Mouse (Mus musculus) embryonic facial prominence, embryonic 10.5 days (tissue): Measurements from ENCODE around the gene Catsper3. TPM values are rescaled to one million over a fixed set of nuclear protein-coding genes. Genes with fewer than 3 reads are reported as not detected.

ENCODE experiments used
- DNase-seq: peaks from one replicate; pipeline ENCODE4 v3.0.0-alpha.2; 2017; ENCODE audit warnings: low spot score
- H3K27ac ChIP-seq: fragments of 300-500 bp; sonication (generic); replicated peaks from 2 replicates; pipeline ENCODE4 v1.5.1; 2016; ENCODE audit warnings: mild to moderate bottlenecking
- H3K27me3 ChIP-seq: fragments of 300-500 bp; sonication (generic); replicated peaks from 2 replicates; pipeline ENCODE4 v1.6.1; 2016; ENCODE audit warnings: low read depth, mild to moderate bottlenecking; ENCODE audit not compliant: poor library complexity, severe bottlenecking
- H3K36me3 ChIP-seq: fragments of 300-500 bp; sonication (generic); replicated peaks from 2 replicates; pipeline ENCODE4 v1.6.1; 2016; ENCODE audit warnings: mild to moderate bottlenecking, moderate library complexity
- H3K4me1 ChIP-seq: fragments of 300-500 bp; sonication (generic); 2 replicates; pipeline ENCODE4 v1.6.1; 2016
- H3K4me3 ChIP-seq: fragments of 300-500 bp; sonication (generic); 2 replicates; pipeline ENCODE4 v1.5.1; 2016; ENCODE audit warnings: mild to moderate bottlenecking, moderate library complexity
- H3K9me3 ChIP-seq: fragments of 300-500 bp; sonication (generic); 2 replicates; pipeline ENCODE4 v1.6.1; 2016; ENCODE audit warnings: mild to moderate bottlenecking
- WGBS: fragments of 180-500 bp; shearing (Covaris S2); methylation state at CpG from one replicate; pipeline ENCODE4 v1.1.7; 2016; 5-methylcytosine and 5-hydroxymethylcytosine counted together
- polyA plus RNA-seq: library from polyadenylated mRNA; unstranded; fragments of >200 nt; fragmentation: Nextera tagmentation; extraction: Ambion mirVana; gene quantifications from 2 replicates; pipeline ENCODE4 v1.2.1, GENCODE M21; 2016

The Catsper3 gene
- polyA plus RNA-seq, 1 experiment from 2014 or later: not detected

- H3K36me3 ChIP-seq: no peaks in the 10 kb centered on the region
- H3K4me3 ChIP-seq: no peak overlapping the region
- no peak overlapping the region for H3K27ac ChIP-seq
- no peaks in the 10 kb centered on the region for H3K27me3 ChIP-seq
- H3K9me3 ChIP-seq: no peaks in the 10 kb centered on the region
- no peak for DNase-seq
- no peaks in the 10 kb centered on the region; the same call in 1 of the 2 replicates for H3K4me1 ChIP-seq
- 69% methylated on average over 7 of the region's 7 CpGs for WGBS
Measured at GRCm38 (mm10) chr13:55809041-55809623, 24.8 kb downstream of the Catsper3 start.

GRCm38 (mm10) chr13:55809707-55810106, 25.3 kb downstream of the Catsper3 start:
- Histone ChIP-seq H3K4me3 (no peak overlapping the region), H3K27ac (no peak overlapping the region), H3K27me3 (no peaks in the 10 kb centered on the region), H3K36me3 (no peaks in the 10 kb centered on the region), H3K4me1 (no peaks in the 10 kb centered on the region; the same call in 1 of the 2 replicates), H3K9me3 (no peaks in the 10 kb centered on the region)
- 94% methylated on average over 10 of the region's 10 CpGs for WGBS
- no peak for DNase-seq

- WGBS: 77% methylated on average over 5 of the region's 5 CpGs
- no peaks in the 10 kb centered on the region for H3K9me3 ChIP-seq
- DNase-seq: no peak
- no peaks in the 10 kb centered on the region for H3K27me3 ChIP-seq
- no peak overlapping the region for H3K27ac ChIP-seq
- peaks cover 1% of the 10 kb centered on the region; the same call in 1 of the 2 replicates for H3K4me1 ChIP-seq
- no peak overlapping the region for H3K4me3 ChIP-seq
- H3K36me3 ChIP-seq: no peaks in the 10 kb centered on the region
Measured at GRCm38 (mm10) chr13:55810947-55811346, 26.6 kb downstream of the Catsper3 start.

GRCm38 (mm10) chr13:55813490-55814016, 29.2 kb downstream of the Catsper3 start:
- 68% methylated on average over 5 of the region's 5 CpGs for WGBS
- Histone ChIP-seq H3K4me3 (no peak overlapping the region), H3K27ac (peak overlapping the region; percentile 11; the same call in 1 of the 2 replicates), H3K36me3 (no peaks in the 10 kb centered on the region), H3K9me3 (no peaks in the 10 kb centered on the region), H3K27me3 (peaks cover 16% of the 10 kb centered on the region), H3K4me1 (peaks cover 13% of the 10 kb centered on the region)
- no peak for DNase-seq

- DNase-seq: no peak
- Histone ChIP-seq H3K9me3 (no peaks in the 10 kb centered on the region), H3K27me3 (peaks cover 22% of the 10 kb centered on the region), H3K4me1 (peaks cover 13% of the 10 kb centered on the region), H3K36me3 (no peaks in the 10 kb centered on the region), H3K4me3 (no peak overlapping the region), H3K27ac (no peak overlapping the region)
- WGBS: 84% methylated on average over 6 of the region's 6 CpGs
Measured at GRCm38 (mm10) chr13:55814834-55815233, 30.5 kb downstream of the Catsper3 start.

GRCm38 (mm10) chr13:55822499-55822898, 38.1 kb downstream of the Catsper3 start:
- Histone ChIP-seq H3K9me3 (no peaks in the 10 kb centered on the region), H3K4me1 (peaks cover 27% of the 10 kb centered on the region), H3K27ac (no peak overlapping the region), H3K27me3 (peaks cover 84% of the 10 kb centered on the region), H3K4me3 (no peak overlapping the region), H3K36me3 (peaks cover 12% of the 10 kb centered on the region; the same call in 1 of the 2 replicates)
- DNase-seq: no peak
- WGBS: 53% methylated on average over 5 of the region's 5 CpGs

- Histone ChIP-seq H3K9me3 (no peaks in the 10 kb centered on the region), H3K4me3 (peak overlapping the region; percentile 52), H3K36me3 (peaks cover 16% of the 10 kb centered on the region; the same call in 1 of the 2 replicates), H3K27me3 (peaks cover 87% of the 10 kb centered on the region), H3K4me1 (peaks cover 38% of the 10 kb centered on the region), H3K27ac (peak overlapping the region; percentile 85)
- peak; percentile 57 for DNase-seq
- WGBS: 11% methylated on average over 10 of the region's 10 CpGs
Measured at GRCm38 (mm10) chr13:55824151-55824945, 40.0 kb downstream of the Catsper3 start.

GRCm38 (mm10) chr13:55825245-55825681, 40.9 kb downstream of the Catsper3 start:
- Histone ChIP-seq H3K4me3 (peak overlapping the region; percentile 52), H3K36me3 (peaks cover 16% of the 10 kb centered on the region; the same call in 1 of the 2 replicates), H3K27ac (peak overlapping the region; percentile 85), H3K4me1 (peaks cover 42% of the 10 kb centered on the region), H3K9me3 (no peaks in the 10 kb centered on the region), H3K27me3 (peaks cover 96% of the 10 kb centered on the region)
- WGBS: 3% methylated on average over 32 of the region's 32 CpGs
- peak; percentile 67 for DNase-seq

- peak; percentile 70 for DNase-seq
Measured at GRCm38 (mm10) chr13:55826008-55826671, 41.8 kb downstream of the Catsper3 start.

GRCm38 (mm10) chr13:55826796-55827678, 42.7 kb downstream of the Catsper3 start:
- H3K4me1 ChIP-seq: peaks cover 60% of the 10 kb centered on the region
- H3K36me3 ChIP-seq: peaks cover 16% of the 10 kb centered on the region; the same call in 1 of the 2 replicates
- peak overlapping the region; percentile 89 for H3K27ac ChIP-seq
- 5% methylated on average over 13 of the region's 13 CpGs for WGBS
- peak overlapping the region; percentile 63 for H3K4me3 ChIP-seq
- DNase-seq: peak; percentile 58
- H3K9me3 ChIP-seq: no peaks in the 10 kb centered on the region
- peaks cover 98% of the 10 kb centered on the region for H3K27me3 ChIP-seq

More at GRCm38 (mm10) chr13:55826008-55826671, 41.8 kb downstream of the Catsper3 start:
- Histone ChIP-seq H3K4me1 (peaks cover 51% of the 10 kb centered on the region), H3K27ac (peak overlapping the region; percentile 85), H3K36me3 (peaks cover 16% of the 10 kb centered on the region; the same call in 1 of the 2 replicates), H3K9me3 (no peaks in the 10 kb centered on the region), H3K27me3 (peaks cover 98% of the 10 kb centered on the region), H3K4me3 (peak overlapping the region; percentile 52)
- WGBS: under 1% methylated on average over 56 of the region's 56 CpGs

- peaks cover 63% of the 10 kb centered on the region for H3K4me1 ChIP-seq
- H3K27ac ChIP-seq: peak overlapping the region; percentile 89
- H3K9me3 ChIP-seq: no peaks in the 10 kb centered on the region
- WGBS: 1% methylated on average over 6 of the region's 6 CpGs
- H3K4me3 ChIP-seq: peak overlapping the region; percentile 63
- H3K36me3 ChIP-seq: peaks cover 16% of the 10 kb centered on the region; the same call in 1 of the 2 replicates
- no peak for DNase-seq
- peaks cover 98% of the 10 kb centered on the region for H3K27me3 ChIP-seq
Measured at GRCm38 (mm10) chr13:55827679-55828140, 43.3 kb downstream of the Catsper3 start.
